Mouse (Mus musculus) megakaryocyte, embryonic 14.5 days (primary cell): Measurements from ENCODE around the gene Gm42957.

Source experiments
- FLI1 ChIP-seq: IDR thresholded peaks from 2 replicates; pipeline ENCODE4 v1.6.1; 2012; ENCODE audit warnings: low read length, inconsistent platforms, mixed read lengths
- GATA1 ChIP-seq: IDR thresholded peaks from 3 replicates; pipeline ENCODE4 v1.6.1; 2012; ENCODE audit warnings: mixed read lengths, low read length, inconsistent platforms, borderline replicate concordance

DNA sequence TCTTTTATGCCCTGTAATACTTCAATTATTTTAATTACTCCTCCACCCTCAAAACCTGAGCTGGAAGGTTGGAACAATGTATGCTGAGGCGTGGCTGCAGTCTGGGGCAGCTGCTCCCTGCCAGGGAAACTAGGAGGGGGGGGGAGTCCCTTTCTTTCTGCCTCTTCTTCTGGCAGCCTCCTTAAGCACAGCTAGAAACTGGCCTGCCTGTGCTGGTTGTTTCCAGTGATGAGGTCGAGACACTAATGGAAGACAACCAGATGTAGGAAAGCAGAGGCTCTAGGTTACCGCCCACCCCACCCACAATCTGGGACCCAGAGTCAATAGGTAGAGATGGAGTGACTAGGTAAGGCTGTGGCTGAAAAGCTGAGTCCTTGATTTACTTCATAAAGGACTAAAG is 40.4 kb downstream of the Gm42957 start:
- TF ChIP-seq FLI1 (no peak), GATA1 (no peak)
